Mouse (Mus musculus) embryonic facial prominence, embryonic 13.5 days (tissue): ENCODE data around the gene Eipr1. TPM values are rescaled to one million over a fixed set of nuclear protein-coding genes. Genes with fewer than 3 reads are reported as not detected.
A peak's percentile ranks its signal among the peaks of the same experiment; 100 is the strongest.

Source experiments
- ATAC-seq: fragments of 200-750 bp; cut with Nextera tagmentation; 2 replicates; pipeline ENCODE4 v1.8.0; 2017; ENCODE audit warnings: low read depth; ENCODE audit not compliant: insufficient number of reproducible peaks, insufficient read depth, low FRiP score, low TSS enrichment
- H3K27ac ChIP-seq: fragments of 300-500 bp; sonication (generic); 2 replicates; pipeline ENCODE4 v1.5.1; 2015; ENCODE audit warnings: moderate library complexity, mild to moderate bottlenecking, inconsistent platforms
- H3K27me3 ChIP-seq: fragments of 300-500 bp; sonication (generic); 2 replicates; pipeline ENCODE4 v1.6.1; 2015; ENCODE audit warnings: mild to moderate bottlenecking, inconsistent platforms
- H3K36me3 ChIP-seq: fragments of 300-500 bp; sonication (generic); 2 replicates; pipeline ENCODE4 v1.6.1; 2015; ENCODE audit warnings: mild to moderate bottlenecking, inconsistent platforms
- H3K4me1 ChIP-seq: fragments of 300-500 bp; sonication (generic); 2 replicates; pipeline ENCODE4 v1.6.1; 2015; ENCODE audit warnings: inconsistent platforms
- H3K4me2 ChIP-seq: fragments of 300-500 bp; sonication (generic); 2 replicates; pipeline ENCODE4 v1.6.1; 2015; ENCODE audit warnings: moderate library complexity, mild to moderate bottlenecking, inconsistent platforms
- H3K4me3 ChIP-seq: fragments of 300-500 bp; sonication (generic); 2 replicates; pipeline ENCODE4 v1.5.1; 2015; ENCODE audit warnings: mild to moderate bottlenecking, inconsistent platforms
- H3K9ac ChIP-seq: fragments of 300-500 bp; sonication (generic); 2 replicates; pipeline ENCODE4 v1.6.1; 2015; ENCODE audit warnings: mild to moderate bottlenecking, inconsistent platforms
- H3K9me3 ChIP-seq: fragments of 300-500 bp; sonication (generic); 2 replicates; pipeline ENCODE4 v1.6.1; 2016; ENCODE audit warnings: inconsistent platforms
- WGBS: fragments of 180-500 bp; shearing (Covaris S2); methylation state at CpG from one replicate; pipeline ENCODE4 v1.1.7; 2015; ENCODE audit warnings: mixed read lengths; 5-methylcytosine and 5-hydroxymethylcytosine counted together
- polyA plus RNA-seq: library from polyadenylated mRNA; unstranded; fragments of >200 nt; fragmentation: Nextera tagmentation; extraction: Ambion mirVana; gene quantifications from 2 replicates; pipeline ENCODE4 v1.2.1, GENCODE M21; 2015

The Eipr1 gene
- polyA plus RNA-seq, 1 experiment from 2014 or later = 35.0 TPM

- H3K27me3 ChIP-seq = no peaks in the 10 kb centered on the region
- no peaks in the 10 kb centered on the region for H3K4me1 ChIP-seq
- H3K9me3 ChIP-seq = no peaks in the 10 kb centered on the region
- no peaks in the 10 kb centered on the region for H3K36me3 ChIP-seq
- H3K9ac ChIP-seq = no peak overlapping the region
- H3K27ac ChIP-seq = no peak overlapping the region
- H3K4me2 ChIP-seq = no peak overlapping the region
- 95% methylated on average over 6 of the region's 6 CpGs for WGBS
- H3K4me3 ChIP-seq = no peak overlapping the region
- ATAC-seq = no peak
These were observed 146.7 kb downstream of the Eipr1 start for GRCm38 (mm10) chr12:28898307-28898706.

- no peak for ATAC-seq
- H3K4me1 ChIP-seq = no peaks in the 10 kb centered on the region
- no peak overlapping the region for H3K9ac ChIP-seq
- H3K27me3 ChIP-seq = no peaks in the 10 kb centered on the region
- H3K4me3 ChIP-seq = no peak overlapping the region
- no peaks in the 10 kb centered on the region for H3K9me3 ChIP-seq
- H3K27ac ChIP-seq = no peak overlapping the region
- no peaks in the 10 kb centered on the region for H3K36me3 ChIP-seq
- H3K4me2 ChIP-seq = no peak overlapping the region
- WGBS = 48% methylated on average over 4 of the region's 4 CpGs
These were observed 148.1 kb downstream of the Eipr1 start for GRCm38 (mm10) chr12:28899696-28900095.

- no peak overlapping the region for H3K9ac ChIP-seq
- no peak overlapping the region for H3K4me3 ChIP-seq
- H3K9me3 ChIP-seq = no peaks in the 10 kb centered on the region
- no peaks in the 10 kb centered on the region for H3K27me3 ChIP-seq
- H3K36me3 ChIP-seq = no peaks in the 10 kb centered on the region
- no peak overlapping the region for H3K27ac ChIP-seq
- no peak for ATAC-seq
- no peak overlapping the region for H3K4me2 ChIP-seq
- no peaks in the 10 kb centered on the region for H3K4me1 ChIP-seq
- 86% methylated on average over 4 of the region's 4 CpGs for WGBS
These were observed 148.7 kb downstream of the Eipr1 start for GRCm38 (mm10) chr12:28900341-28900740.

GRCm38 (mm10) chr12:28902132-28902531, 150.5 kb downstream of the Eipr1 start:
- no peak for ATAC-seq
- Histone ChIP-seq H3K4me3 (no peak overlapping the region), H3K9me3 (no peaks in the 10 kb centered on the region), H3K27ac (no peak overlapping the region), H3K4me2 (no peak overlapping the region), H3K4me1 (peaks cover 9% of the 10 kb centered on the region), H3K9ac (no peak overlapping the region), H3K27me3 (no peaks in the 10 kb centered on the region), H3K36me3 (no peaks in the 10 kb centered on the region)
- WGBS = 86% methylated on average over 3 of the region's 3 CpGs

- no peak for ATAC-seq
- Histone ChIP-seq H3K27ac (no peak overlapping the region), H3K4me2 (no peak overlapping the region), H3K9me3 (no peaks in the 10 kb centered on the region), H3K9ac (no peak overlapping the region), H3K36me3 (no peaks in the 10 kb centered on the region), H3K4me3 (no peak overlapping the region), H3K27me3 (no peaks in the 10 kb centered on the region), H3K4me1 (peaks cover 18% of the 10 kb centered on the region)
- WGBS = 80% methylated on average over 4 of the region's 4 CpGs
These were observed 151.5 kb downstream of the Eipr1 start for GRCm38 (mm10) chr12:28903082-28903481.

GRCm38 (mm10) chr12:28905486-28905885, 153.9 kb downstream of the Eipr1 start:
- no peak overlapping the region for H3K9ac ChIP-seq
- no peaks in the 10 kb centered on the region for H3K9me3 ChIP-seq
- no peak overlapping the region for H3K27ac ChIP-seq
- ATAC-seq = no peak
- 87% methylated on average over 6 of the region's 6 CpGs for WGBS
- H3K4me3 ChIP-seq = no peak overlapping the region
- no peak overlapping the region for H3K4me2 ChIP-seq
- no peaks in the 10 kb centered on the region for H3K36me3 ChIP-seq
- no peaks in the 10 kb centered on the region for H3K27me3 ChIP-seq
- H3K4me1 ChIP-seq = peaks cover 20% of the 10 kb centered on the region

DNA sequence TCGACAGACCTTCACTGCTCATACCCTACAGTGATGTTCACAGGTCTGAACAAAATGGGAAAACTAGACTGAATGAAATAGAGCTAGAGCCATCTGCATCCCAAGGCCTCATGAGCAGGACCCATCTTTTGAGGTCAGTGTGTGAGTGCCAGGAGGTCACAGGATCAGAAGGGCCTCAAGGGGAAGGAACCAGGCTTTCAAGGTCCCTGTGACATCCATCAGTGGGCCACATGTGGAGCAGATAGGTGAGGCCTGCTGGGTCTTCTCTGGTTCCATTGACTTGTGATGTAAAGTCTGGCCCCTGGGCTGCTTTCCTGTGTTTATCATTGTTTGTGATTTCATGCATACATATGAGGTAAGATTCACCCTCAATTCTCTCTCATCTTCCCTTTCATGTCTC, 154.4 kb downstream of the Eipr1 start:
- Histone ChIP-seq H3K36me3 (no peaks in the 10 kb centered on the region), H3K9me3 (no peaks in the 10 kb centered on the region), H3K4me3 (no peak overlapping the region), H3K4me1 (peaks cover 20% of the 10 kb centered on the region), H3K4me2 (no peak overlapping the region), H3K27me3 (no peaks in the 10 kb centered on the region), H3K27ac (no peak overlapping the region), H3K9ac (no peak overlapping the region)
- WGBS = 88% methylated on average over 1 of the region's 1 CpGs
- no peak for ATAC-seq

GRCm38 (mm10) chr12:28906809-28907297, 155.2 kb downstream of the Eipr1 start:
- Histone ChIP-seq H3K9me3 (no peaks in the 10 kb centered on the region), H3K9ac (no peak overlapping the region), H3K27ac (no peak overlapping the region), H3K4me3 (no peak overlapping the region), H3K27me3 (no peaks in the 10 kb centered on the region), H3K4me1 (peaks cover 20% of the 10 kb centered on the region), H3K36me3 (no peaks in the 10 kb centered on the region), H3K4me2 (peak overlapping the region; percentile 35)
- WGBS = 15% methylated on average over 7 of the region's 7 CpGs
- ATAC-seq = no peak

- Histone ChIP-seq H3K9me3 (no peaks in the 10 kb centered on the region), H3K4me3 (no peak overlapping the region), H3K36me3 (no peaks in the 10 kb centered on the region), H3K27me3 (no peaks in the 10 kb centered on the region), H3K27ac (no peak overlapping the region), H3K4me1 (peaks cover 20% of the 10 kb centered on the region), H3K4me2 (0 out of 2 replicates have a peak overlapping the region, but pooled peaks have one; percentile 5), H3K9ac (no peak overlapping the region)
- 23% methylated on average over 9 of the region's 9 CpGs for WGBS
- no peak for ATAC-seq
These were observed 156.2 kb downstream of the Eipr1 start for GRCm38 (mm10) chr12:28907814-28908213.

GRCm38 (mm10) chr12:28909851-28910250, 158.2 kb downstream of the Eipr1 start:
- Histone ChIP-seq H3K4me3 (no peak overlapping the region), H3K27me3 (no peaks in the 10 kb centered on the region), H3K4me1 (peaks cover 20% of the 10 kb centered on the region), H3K9ac (no peak overlapping the region), H3K36me3 (no peaks in the 10 kb centered on the region), H3K4me2 (no peak overlapping the region), H3K27ac (no peak overlapping the region), H3K9me3 (no peaks in the 10 kb centered on the region)
- ATAC-seq = no peak
- WGBS = 89% methylated on average over 5 of the region's 5 CpGs

DNA sequence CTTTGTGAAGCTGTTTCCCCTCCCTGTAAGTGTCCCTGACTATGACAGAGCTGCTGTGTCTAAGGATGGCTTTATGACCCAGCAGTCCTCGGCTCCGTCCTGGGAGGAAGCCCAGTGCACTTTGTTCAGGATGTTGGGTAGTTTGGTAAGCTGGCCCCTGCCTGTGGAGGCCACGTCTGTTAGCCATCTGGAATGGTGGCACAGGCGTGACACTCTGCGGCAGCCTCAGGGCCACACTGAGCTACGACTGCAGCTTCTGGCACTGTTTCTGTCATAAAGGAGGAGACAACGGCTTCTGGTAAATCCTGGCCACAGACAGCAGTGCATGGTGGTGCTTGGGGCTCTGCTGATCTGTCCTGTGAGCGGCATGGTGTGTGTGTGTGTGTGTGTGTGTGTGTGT, 159.0 kb downstream of the Eipr1 start:
- H3K9ac ChIP-seq = no peak overlapping the region
- WGBS = 40% methylated on average over 8 of the region's 8 CpGs
- no peak overlapping the region for H3K27ac ChIP-seq
- H3K4me1 ChIP-seq = peaks cover 20% of the 10 kb centered on the region
- H3K4me2 ChIP-seq = no peak overlapping the region
- H3K27me3 ChIP-seq = no peaks in the 10 kb centered on the region
- no peak overlapping the region for H3K4me3 ChIP-seq
- no peak for ATAC-seq
- H3K36me3 ChIP-seq = no peaks in the 10 kb centered on the region
- H3K9me3 ChIP-seq = no peaks in the 10 kb centered on the region

DNA sequence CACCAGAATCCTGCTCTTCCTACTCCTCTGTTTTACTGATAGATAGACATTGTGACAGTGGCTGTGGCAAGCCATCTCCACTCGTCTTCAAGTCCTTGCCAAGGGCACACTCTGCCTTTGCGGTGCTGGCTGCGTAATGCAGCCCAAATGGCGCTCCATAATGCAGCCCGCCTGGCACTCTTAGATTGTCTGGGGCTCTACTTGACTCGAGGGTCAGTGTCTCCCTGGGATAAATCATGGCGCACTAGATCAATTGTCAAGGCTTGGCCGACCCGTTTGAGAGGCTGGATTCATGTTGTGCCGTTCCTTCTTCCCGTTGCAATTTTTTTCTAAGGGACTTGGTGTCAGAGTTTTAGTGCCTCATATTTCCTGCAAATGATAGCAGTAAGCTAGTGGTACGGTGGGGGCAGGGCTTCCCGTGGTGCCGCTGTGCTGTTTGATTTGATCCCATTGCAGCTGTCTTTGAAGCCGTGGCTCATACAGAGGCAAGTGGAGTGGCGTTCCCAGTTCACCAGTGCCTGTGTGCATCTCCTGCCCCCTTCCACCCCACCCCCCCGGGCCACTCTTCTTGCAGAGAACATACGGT, 160.8 kb downstream of the Eipr1 start:
- Histone ChIP-seq H3K4me1 (peaks cover 9% of the 10 kb centered on the region), H3K4me3 (no peak overlapping the region), H3K36me3 (no peaks in the 10 kb centered on the region), H3K27me3 (no peaks in the 10 kb centered on the region), H3K4me2 (no peak overlapping the region), H3K9me3 (no peaks in the 10 kb centered on the region), H3K27ac (no peak overlapping the region), H3K9ac (no peak overlapping the region)
- no peak for ATAC-seq
- WGBS = 64% methylated on average over 18 of the region's 18 CpGs
